Mouse (Mus musculus) A20 (cell line): ENCODE measurements around the gene Papln.

Source experiments
- DNase-seq: peaks from one replicate; pipeline ENCODE4 v3.0.0-alpha.2; 2011; ENCODE audit warnings: low read depth, low spot score

Papln gene

DNA sequence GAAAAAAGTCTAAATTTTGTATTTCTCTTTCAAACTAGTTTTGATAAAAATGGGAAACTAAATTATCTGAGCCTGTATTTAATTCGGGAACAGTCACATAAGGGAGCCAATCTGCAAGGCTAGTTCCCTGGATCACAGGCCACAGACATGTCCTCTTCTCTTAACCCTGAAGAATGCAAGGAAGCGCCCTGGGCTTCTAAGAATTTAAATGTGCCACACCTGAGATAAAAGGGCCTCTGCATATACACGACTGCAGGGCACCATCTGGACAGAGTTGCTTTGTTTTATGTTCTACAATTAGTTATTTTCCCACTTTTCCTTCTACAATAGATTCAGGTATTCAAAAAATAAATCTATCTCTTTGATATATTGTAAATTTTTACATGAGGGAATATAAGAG is 67.0 kb downstream of the Papln start:
- DNase-seq = no peak

DNA sequence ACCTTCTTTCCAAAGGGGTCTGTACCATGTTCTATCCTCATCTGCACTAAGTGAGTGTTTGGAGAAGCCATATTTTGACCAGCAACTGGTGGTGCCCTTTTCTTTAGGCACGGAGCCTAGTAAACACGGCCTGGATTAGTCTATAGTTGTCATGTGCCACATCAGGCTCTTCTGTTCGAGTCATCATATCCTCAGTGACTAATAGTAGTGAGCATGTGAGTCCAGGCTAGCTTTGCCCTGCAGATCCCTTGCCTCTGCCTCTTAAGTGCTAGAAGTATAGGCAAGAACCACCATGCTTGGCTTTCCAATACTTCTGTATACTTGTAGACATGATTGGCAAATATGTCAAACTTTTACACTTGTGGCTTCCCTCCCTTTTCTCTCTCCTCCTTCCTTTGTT is 70.5 kb downstream of the Papln start:
- DNase-seq = no peak

GRCm38 (mm10) chr12:83841409-83842190 is 78.2 kb downstream of the Papln start:
- DNase-seq = no peak
